Mouse (Mus musculus) cerebellum, adult 18-20 months (tissue): Measurements from ENCODE around the gene Rpl29.
A peak's percentile ranks its signal among the peaks of the same experiment; 100 is the strongest.

Experiments used
- DNase-seq, 2 experiments: peaks; one replicate each; pipeline ENCODE4 v3.0.0; 2021

Rpl29 gene

DNA sequence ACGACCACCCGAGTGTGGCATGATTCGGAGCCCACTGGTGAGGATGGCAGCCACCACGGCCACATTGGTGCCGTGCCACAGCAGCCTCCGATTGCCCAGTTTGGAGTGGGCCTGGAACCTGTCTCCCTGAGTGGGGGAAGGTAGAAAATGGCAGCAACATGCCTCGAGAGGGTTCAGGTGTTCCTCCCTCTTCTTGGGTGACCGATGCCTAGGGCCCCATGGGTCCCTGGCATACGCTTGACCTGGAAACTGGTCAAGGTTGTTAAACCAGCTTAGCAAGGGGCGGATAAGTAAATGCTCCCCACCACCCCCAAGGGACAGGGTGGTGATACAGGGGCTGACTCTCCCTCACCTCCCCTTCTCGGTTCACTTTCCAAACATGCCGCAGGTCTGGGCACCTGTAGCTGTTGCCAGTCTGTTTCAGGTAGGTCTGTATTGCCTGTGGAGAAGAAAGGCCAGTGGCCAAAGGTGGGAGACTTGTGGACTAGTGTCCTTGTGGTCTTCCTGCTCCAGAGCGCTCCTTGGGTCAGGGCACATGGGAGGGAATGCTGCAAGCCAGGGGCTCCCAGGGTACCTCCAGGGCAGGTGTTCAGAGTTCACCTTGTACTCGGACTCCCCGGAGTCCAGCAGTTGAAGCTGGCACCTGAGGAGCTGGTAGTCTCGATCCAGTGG is 44.0 kb downstream of the Rpl29 start:
- peak; percentile 25 to 31 for DNase-seq

DNA sequence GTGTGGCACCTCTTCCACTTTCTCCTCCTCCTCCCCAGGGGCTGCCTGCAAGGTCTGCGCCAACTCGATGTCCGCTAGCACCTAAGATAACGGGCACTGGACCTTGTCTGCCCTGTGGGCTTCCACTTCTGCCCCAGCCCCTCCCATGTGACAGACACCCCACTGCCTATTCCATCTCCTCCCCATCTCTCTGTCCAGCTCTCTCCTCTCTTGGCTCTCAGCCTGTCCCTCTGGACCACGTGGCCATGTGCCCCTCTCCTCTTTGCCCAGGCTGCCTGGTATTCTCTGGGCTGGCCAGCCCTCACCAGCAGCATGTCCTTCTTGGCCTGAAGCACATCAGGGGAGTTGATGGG is 44.5 kb downstream of the Rpl29 start:
- DNase-seq = peak; percentile 42

DNA sequence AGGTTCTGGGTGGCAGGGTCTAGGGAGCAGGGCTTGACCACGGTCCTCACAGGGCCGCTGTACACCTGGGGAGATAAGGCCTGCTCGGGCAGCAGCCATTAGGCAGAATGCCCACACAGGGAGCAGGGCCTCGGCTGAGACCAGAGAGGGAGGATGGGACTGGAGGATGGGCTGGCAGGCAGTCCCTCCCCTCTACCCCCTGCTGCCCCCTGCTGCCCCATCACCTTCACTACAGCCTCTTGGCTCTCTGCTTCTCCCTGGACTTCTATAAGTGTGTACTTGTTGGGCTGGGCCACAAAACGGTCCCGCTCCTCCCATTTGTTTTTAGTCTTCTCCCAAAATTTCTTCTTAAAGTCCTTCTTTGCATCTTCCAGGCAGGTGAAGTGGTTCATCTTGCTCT is 45.2 kb downstream of the Rpl29 start:
- DNase-seq = peak; percentile 81 to 85

DNA sequence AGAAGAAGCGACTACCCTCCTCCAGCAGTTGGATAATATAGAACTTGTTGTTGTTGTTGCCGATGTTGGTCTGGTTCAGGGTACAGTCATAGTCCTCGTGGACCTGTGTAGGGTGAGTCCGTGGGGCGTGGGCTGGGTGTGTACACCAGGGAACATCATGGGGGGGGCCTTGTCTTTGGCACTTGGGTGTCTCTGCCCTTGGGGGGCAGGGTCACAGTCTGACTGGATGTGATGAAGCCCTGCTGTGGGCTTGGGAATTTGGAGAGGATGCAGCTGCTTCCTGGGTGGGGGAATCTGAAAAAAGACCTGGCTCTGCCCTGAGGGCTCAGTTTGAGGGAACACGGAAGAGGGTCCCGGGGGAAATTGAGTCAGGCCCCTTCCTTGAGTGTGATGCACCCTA is 45.8 kb downstream of the Rpl29 start:
- DNase-seq = peak; percentile 33 to 43

DNA sequence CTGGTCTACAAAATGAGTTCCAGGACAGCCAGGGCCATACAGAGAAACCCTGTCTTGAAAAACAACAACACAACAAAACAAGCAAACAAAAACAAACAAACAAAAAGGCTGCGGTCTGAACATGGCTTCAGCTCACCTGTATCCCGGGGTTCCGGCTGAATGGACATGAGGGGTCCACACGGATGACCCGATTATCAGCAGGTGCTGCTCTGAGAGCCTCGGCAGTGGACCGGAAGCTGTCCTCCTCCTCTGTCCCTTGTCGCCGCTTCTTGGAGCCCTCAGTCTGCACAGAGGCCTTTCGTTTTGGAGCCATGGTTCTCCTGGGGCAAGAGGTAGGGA is 46.4 kb downstream of the Rpl29 start, which contains the start of gene Rrp9:
TSS of gene Rrp9 (plus strand) at position 301 of the 339 bp plus-strand sequence.
- peak; percentile 14 to 27 for DNase-seq

DNA sequence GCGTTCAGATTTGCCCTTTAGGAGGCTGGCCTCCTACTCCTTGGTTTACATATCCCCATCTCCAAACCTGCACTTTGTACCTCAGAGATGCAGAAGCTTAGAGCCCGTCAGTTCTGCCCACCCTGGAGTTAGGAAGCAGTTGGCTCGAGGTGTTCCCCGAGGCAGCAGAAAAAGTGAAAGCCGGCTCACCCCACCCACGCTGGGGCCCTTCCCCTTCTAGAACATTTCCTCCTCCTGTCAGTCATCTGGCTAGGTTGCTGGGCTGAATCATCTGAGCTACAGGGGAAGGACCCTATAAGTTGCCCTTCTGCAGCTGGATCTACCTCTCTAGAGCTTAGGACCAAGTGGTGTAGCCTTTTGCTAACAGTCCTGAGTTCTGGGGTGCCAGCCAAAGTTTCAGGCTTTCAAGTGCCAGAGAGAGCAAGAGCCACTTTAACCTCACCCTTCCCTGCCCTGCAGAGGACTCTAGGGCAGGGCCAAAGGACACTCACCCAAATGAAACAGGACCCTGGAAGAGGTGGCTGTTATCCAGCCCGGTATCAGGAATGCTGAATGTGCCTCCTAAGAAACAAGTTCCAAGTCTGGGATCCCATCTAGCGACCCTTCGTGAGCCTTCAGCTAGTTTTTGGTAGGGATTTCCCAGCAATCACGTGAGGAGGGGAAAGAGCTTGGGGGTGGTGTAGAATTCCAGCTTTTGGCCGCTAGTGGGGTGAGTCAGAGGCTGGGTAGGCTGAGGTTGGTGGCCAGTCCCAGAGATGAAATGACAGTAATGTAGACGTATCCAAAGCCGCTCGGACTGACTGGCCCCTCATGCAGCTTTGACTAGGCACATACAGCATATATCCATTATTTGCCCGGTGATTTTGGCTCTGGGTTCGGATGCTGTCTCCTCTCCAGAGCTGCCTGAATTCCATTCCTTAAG is 47.0 kb downstream of the Rpl29 start:
- no peak for DNase-seq

DNA sequence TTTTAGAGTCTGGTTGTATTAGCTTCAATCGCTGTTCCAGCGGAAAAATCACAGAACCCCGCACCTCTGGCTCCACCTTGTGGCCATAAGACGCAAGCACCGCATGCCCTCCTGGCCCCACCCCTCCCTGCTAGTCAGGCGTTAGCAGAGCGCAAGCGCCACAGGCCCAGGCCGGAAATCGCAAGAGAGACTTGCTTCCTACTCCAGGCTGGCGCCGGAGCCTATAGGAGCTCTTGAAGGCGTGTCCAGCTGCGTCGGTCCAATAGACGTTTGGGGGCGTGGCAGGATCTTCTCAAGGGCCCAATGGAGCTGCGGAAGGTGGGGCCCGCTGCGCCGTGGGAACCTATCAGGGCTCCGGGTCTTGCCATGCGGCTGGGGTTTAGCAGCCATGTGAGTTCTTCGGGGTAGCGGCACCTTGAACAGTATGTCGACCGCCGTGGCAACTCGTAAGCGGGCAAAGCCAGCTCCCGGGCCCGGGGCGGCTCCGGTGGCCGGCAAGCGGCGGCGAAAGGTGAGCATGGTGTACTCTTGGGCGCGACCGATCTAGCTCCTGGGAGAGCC is 47.8 kb downstream of the Rpl29 start, which contains the start of gene Parp3:
TSS of gene Parp3 (minus strand) at position 26 of the 561 bp plus-strand sequence.
- DNase-seq = peak; percentile 98 to 100

DNA sequence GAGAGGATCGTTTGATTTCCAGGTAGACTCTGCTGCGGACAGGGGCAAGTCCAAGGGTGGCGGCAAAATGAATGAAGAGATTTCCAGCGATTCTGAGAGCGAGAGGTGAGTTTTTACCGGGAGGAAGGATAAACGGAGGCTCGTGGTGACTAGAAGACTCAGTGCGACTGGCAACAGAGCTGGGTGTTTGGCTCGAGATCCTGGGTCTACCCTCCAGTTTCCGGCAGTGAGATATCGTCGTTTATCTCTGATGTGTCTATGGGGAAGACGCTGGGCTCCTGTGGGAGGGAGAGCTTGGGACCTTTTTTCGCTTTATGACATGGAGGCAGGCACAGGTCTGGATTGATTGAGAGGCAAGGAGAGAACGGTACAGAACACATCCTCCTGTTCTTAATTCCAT is 48.4 kb downstream of the Rpl29 start:
- DNase-seq = peak in 1 of 2 experiments; percentile 17

DNA sequence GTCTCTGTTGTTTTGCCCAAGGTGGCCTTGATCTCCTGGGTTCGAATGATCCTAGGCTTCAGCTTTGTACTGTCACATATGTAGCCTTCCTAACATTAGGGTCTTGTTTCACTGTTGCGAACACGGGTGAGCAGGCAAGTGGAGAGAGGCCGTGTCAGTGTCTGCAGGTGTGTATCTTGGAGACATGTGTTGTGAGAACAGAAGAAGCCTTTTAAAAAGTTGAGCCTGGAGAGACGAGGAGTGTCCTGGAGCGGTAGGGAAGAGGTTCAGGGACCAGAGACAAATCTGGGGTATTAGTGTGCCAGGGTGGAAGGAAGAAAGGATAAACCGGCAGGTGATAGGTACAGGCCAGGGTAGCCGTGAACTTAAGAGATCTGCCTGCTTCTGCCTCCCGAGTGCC is 48.8 kb downstream of the Rpl29 start:
- peak in 1 of 2 experiments; percentile 2 for DNase-seq

DNA sequence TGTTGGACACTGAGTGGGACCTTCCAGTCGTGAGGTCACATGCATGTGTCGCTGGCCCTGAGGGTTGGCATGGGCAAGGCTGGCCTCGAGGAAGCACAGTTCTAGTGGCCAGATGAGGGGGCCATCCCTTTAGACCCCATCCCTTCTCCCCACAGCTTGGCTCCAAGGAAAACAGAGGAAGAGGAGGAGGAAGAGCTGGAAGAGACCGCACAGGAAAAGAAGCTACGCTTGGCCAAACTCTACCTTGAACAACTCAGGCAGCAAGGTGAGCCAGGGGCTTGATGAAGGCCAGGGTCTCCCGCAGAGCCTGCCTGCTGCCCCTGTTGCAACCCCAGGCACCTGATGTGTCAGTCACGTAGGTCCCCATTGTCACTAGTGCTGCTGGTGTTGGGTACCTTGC is 51.3 kb downstream of the Rpl29 start:
- DNase-seq = no peak

DNA sequence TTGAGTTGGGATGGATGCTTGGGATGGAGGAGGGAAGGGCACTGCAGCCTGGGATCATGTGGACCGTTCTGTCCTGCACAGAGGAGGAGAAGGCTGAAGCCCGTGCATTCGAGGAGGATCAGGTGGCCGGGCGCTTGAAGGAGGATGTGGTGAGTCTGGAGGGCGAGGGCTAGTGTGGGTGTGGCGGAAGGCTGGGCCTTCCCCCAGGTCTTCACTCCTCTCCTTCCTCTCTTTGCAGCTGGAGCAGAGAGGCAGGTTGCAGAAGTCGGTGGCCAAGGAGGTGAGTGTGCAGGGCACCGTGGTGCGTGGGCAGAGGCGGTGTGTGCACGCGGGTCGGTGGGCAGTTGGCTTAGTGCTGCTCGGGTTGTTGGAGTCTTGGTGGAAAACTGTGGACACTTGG is 51.8 kb downstream of the Rpl29 start:
- no peak for DNase-seq
